Mouse (Mus musculus) neural tube, embryonic 14.5 days (tissue): ENCODE measurements at regions not wholly inside any gene's neighbourhood (a gene's known extent, or its start where the extent isn't known, plus 50 kb on each side); places are given as distances from the start of the nearest gene placed in this dataset.

ENCODE experiments used
- ATAC-seq: fragments of 200-750 bp; cut with Nextera tagmentation; 2 replicates; pipeline ENCODE4 v1.8.0; 2017; ENCODE audit warnings: low read depth, mild to moderate bottlenecking, moderate TSS enrichment, moderate library complexity
- H3K27ac ChIP-seq: fragments of 300-500 bp; sonication (generic); 2 replicates; pipeline ENCODE4 v1.5.1; 2014; ENCODE audit warnings: low read depth, mild to moderate bottlenecking, control low read depth, low read length, moderate library complexity, mixed read lengths
- H3K27me3 ChIP-seq: fragments of 300-500 bp; sonication (generic); 2 replicates; pipeline ENCODE4 v1.6.1; 2014; ENCODE audit warnings: low read length; ENCODE audit not compliant: control insufficient read depth, insufficient read depth
- H3K36me3 ChIP-seq: fragments of 300-500 bp; sonication (generic); 2 replicates; pipeline ENCODE4 v1.6.1; 2014; ENCODE audit warnings: low read length, mixed read lengths; ENCODE audit not compliant: control insufficient read depth, insufficient read depth
- H3K4me1 ChIP-seq: fragments of 300-500 bp; sonication (generic); 2 replicates; pipeline ENCODE4 v1.6.1; 2014; ENCODE audit warnings: low read length; ENCODE audit not compliant: control insufficient read depth, insufficient read depth
- H3K4me2 ChIP-seq: fragments of 300-500 bp; sonication (generic); 2 replicates; pipeline ENCODE4 v1.6.1; 2014; ENCODE audit warnings: mild to moderate bottlenecking, low read depth, low read length, control low read depth
- H3K4me3 ChIP-seq: fragments of 300-500 bp; sonication (generic); 2 replicates; pipeline ENCODE4 v1.5.1; 2014; ENCODE audit warnings: low read depth, low read length, control low read depth, mixed read lengths
- H3K9ac ChIP-seq: fragments of 300-500 bp; sonication (generic); replicated peaks from 2 replicates; pipeline ENCODE4 v1.6.1; 2014; ENCODE audit warnings: low read depth, mild to moderate bottlenecking, control low read depth, low read length, mixed read lengths
- H3K9me3 ChIP-seq: fragments of 300-500 bp; sonication (generic); 2 replicates; pipeline ENCODE4 v1.6.1; 2016; ENCODE audit warnings: low read length; ENCODE audit not compliant: control insufficient read depth
- WGBS: fragments of 180-500 bp; shearing (Covaris S2); extraction: QIAGEN DNeasy Blood & Tissue Kit; methylation state at CpG from one replicate; pipeline ENCODE4 v1.1.7; 2014; 5-methylcytosine and 5-hydroxymethylcytosine counted together

- no peaks in the 10 kb centered on the region for H3K9me3 ChIP-seq
- WGBS: 93% methylated on average over 13 of the region's 13 CpGs
- no peak overlapping the region for H3K27ac ChIP-seq
- H3K9ac ChIP-seq: no peak overlapping the region
- H3K27me3 ChIP-seq: no peaks in the 10 kb centered on the region
- H3K4me2 ChIP-seq: no peak overlapping the region
- no peaks in the 10 kb centered on the region for H3K4me1 ChIP-seq
- ATAC-seq: no peak
- no peak overlapping the region for H3K4me3 ChIP-seq
- H3K36me3 ChIP-seq: no peaks in the 10 kb centered on the region
Observed at GRCm38 (mm10) chr5:64516115-64516665, 287.0 kb upstream of the Klf3 start.

GRCm38 (mm10) chr5:64517241-64517640 is 285.9 kb upstream of the Klf3 start:
- ATAC-seq: no peak
- Histone ChIP-seq H3K4me2 (no peak overlapping the region), H3K36me3 (no peaks in the 10 kb centered on the region), H3K9me3 (no peaks in the 10 kb centered on the region), H3K27me3 (no peaks in the 10 kb centered on the region), H3K4me3 (no peak overlapping the region), H3K4me1 (no peaks in the 10 kb centered on the region), H3K27ac (no peak overlapping the region), H3K9ac (no peak overlapping the region)
- WGBS: 91% methylated on average over 4 of the region's 4 CpGs

- H3K9me3 ChIP-seq: no peaks in the 10 kb centered on the region
- no peaks in the 10 kb centered on the region for H3K36me3 ChIP-seq
- H3K27me3 ChIP-seq: no peaks in the 10 kb centered on the region
- ATAC-seq: no peak
- H3K27ac ChIP-seq: no peak overlapping the region
- WGBS: 53% methylated on average over 3 of the region's 3 CpGs
- no peak overlapping the region for H3K4me2 ChIP-seq
- no peak overlapping the region for H3K4me3 ChIP-seq
- no peak overlapping the region for H3K9ac ChIP-seq
- no peaks in the 10 kb centered on the region for H3K4me1 ChIP-seq
Observed at GRCm38 (mm10) chr5:64517835-64518234, 285.4 kb upstream of the Klf3 start.

GRCm38 (mm10) chr5:64519036-64519435 is 284.2 kb upstream of the Klf3 start:
- Histone ChIP-seq H3K4me3 (no peak overlapping the region), H3K36me3 (no peaks in the 10 kb centered on the region), H3K27me3 (no peaks in the 10 kb centered on the region), H3K9ac (no peak overlapping the region), H3K27ac (no peak overlapping the region), H3K4me2 (no peak overlapping the region), H3K9me3 (no peaks in the 10 kb centered on the region), H3K4me1 (no peaks in the 10 kb centered on the region)
- WGBS: 70% methylated on average over 7 of the region's 7 CpGs
- no peak for ATAC-seq

GRCm38 (mm10) chr5:64519731-64520130 is 283.5 kb upstream of the Klf3 start:
- Histone ChIP-seq H3K9me3 (no peaks in the 10 kb centered on the region), H3K9ac (no peak overlapping the region), H3K4me1 (no peaks in the 10 kb centered on the region), H3K27me3 (no peaks in the 10 kb centered on the region), H3K4me3 (no peak overlapping the region), H3K27ac (no peak overlapping the region), H3K36me3 (no peaks in the 10 kb centered on the region), H3K4me2 (no peak overlapping the region)
- 83% methylated on average over 12 of the region's 12 CpGs for WGBS
- ATAC-seq: no peak

GRCm38 (mm10) chr5:64521401-64521800 is 281.8 kb upstream of the Klf3 start:
- no peak overlapping the region for H3K9ac ChIP-seq
- no peak overlapping the region for H3K27ac ChIP-seq
- H3K36me3 ChIP-seq: no peaks in the 10 kb centered on the region
- H3K4me1 ChIP-seq: no peaks in the 10 kb centered on the region
- H3K9me3 ChIP-seq: no peaks in the 10 kb centered on the region
- no peaks in the 10 kb centered on the region for H3K27me3 ChIP-seq
- WGBS: 73% methylated on average over 6 of the region's 6 CpGs
- no peak for ATAC-seq
- no peak overlapping the region for H3K4me2 ChIP-seq
- H3K4me3 ChIP-seq: no peak overlapping the region

GRCm38 (mm10) chr5:64521969-64522368 is 281.2 kb upstream of the Klf3 start:
- Histone ChIP-seq H3K27me3 (no peaks in the 10 kb centered on the region), H3K4me1 (no peaks in the 10 kb centered on the region), H3K9me3 (no peaks in the 10 kb centered on the region), H3K4me3 (no peak overlapping the region), H3K36me3 (no peaks in the 10 kb centered on the region), H3K27ac (no peak overlapping the region), H3K4me2 (no peak overlapping the region), H3K9ac (no peak overlapping the region)
- WGBS: 8% methylated on average over 5 of the region's 5 CpGs
- ATAC-seq: no peak

GRCm38 (mm10) chr5:64526521-64526920 is 276.7 kb upstream of the Klf3 start:
- Histone ChIP-seq H3K4me2 (no peak overlapping the region), H3K4me3 (no peak overlapping the region), H3K27me3 (no peaks in the 10 kb centered on the region), H3K27ac (no peak overlapping the region), H3K36me3 (no peaks in the 10 kb centered on the region), H3K4me1 (no peaks in the 10 kb centered on the region), H3K9ac (no peak overlapping the region), H3K9me3 (no peaks in the 10 kb centered on the region)
- no peak for ATAC-seq
- 92% methylated on average over 3 of the region's 3 CpGs for WGBS

GRCm38 (mm10) chr5:64527962-64528361 is 275.2 kb upstream of the Klf3 start:
- Histone ChIP-seq H3K36me3 (no peaks in the 10 kb centered on the region), H3K4me2 (no peak overlapping the region), H3K9me3 (no peaks in the 10 kb centered on the region), H3K4me3 (no peak overlapping the region), H3K9ac (no peak overlapping the region), H3K4me1 (no peaks in the 10 kb centered on the region), H3K27ac (no peak overlapping the region), H3K27me3 (no peaks in the 10 kb centered on the region)
- ATAC-seq: no peak
- 85% methylated on average over 3 of the region's 3 CpGs for WGBS

GRCm38 (mm10) chr5:64534371-64534770 is 268.8 kb upstream of the Klf3 start:
- no peaks in the 10 kb centered on the region for H3K27me3 ChIP-seq
- no peaks in the 10 kb centered on the region for H3K9me3 ChIP-seq
- no peak overlapping the region for H3K4me3 ChIP-seq
- no peak for ATAC-seq
- H3K27ac ChIP-seq: no peak overlapping the region
- no peak overlapping the region for H3K4me2 ChIP-seq
- H3K36me3 ChIP-seq: no peaks in the 10 kb centered on the region
- no peak overlapping the region for H3K9ac ChIP-seq
- H3K4me1 ChIP-seq: no peaks in the 10 kb centered on the region
- WGBS: 94% methylated on average over 4 of the region's 4 CpGs
